Mouse (Mus musculus): ENCODE measurements at regions not wholly inside any gene's neighbourhood (a gene's known extent, or its start where the extent isn't known, plus 50 kb on each side); places are given as distances from the start of the nearest gene placed in this dataset.

DNA sequence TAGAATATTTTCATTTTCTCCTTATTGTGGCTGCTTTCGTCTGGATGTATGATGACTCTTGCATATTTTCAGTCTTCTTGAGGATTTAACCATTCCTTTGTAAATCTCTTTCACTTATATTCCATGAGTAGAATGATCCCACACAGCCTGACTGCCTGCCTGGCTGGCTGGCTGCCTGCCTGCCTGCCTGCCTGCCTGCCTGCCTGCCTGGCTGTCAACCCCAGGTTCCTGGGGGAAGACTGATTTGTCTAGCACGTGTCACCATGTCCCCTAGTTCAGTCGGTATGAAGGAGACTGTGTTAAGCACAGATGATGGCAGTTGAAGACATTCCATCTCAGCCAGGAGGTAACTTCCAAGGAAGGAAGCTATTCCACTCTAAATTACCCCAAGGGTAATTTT lies 370.8 kb downstream of the Nkx6-1 start:
- DNase-seq (ENCODE audit: inconsistent ontology term) = no peak

DNA sequence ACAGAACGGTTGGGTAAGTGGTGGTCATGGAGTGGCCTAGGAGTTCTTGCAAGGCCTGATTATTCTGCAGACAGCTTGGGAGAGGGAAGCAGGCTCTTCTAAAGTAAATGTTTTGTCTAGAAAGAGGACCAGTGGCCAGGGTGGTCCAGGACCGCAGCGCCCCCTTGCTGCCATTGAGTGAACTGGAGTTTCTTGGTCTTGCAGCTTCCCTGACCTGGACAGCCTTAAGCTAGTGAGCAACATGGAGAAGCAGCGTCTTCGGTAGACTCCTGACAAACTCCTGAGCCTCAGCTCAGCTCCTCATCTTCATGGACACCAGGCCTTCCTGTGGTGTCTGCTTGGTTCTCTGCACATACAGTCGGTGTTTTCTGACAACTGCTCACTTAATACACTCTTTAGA lies 376.4 kb downstream of the Nkx6-1 start:
- DNase-seq (ENCODE audit: inconsistent ontology term) = no peak

DNA sequence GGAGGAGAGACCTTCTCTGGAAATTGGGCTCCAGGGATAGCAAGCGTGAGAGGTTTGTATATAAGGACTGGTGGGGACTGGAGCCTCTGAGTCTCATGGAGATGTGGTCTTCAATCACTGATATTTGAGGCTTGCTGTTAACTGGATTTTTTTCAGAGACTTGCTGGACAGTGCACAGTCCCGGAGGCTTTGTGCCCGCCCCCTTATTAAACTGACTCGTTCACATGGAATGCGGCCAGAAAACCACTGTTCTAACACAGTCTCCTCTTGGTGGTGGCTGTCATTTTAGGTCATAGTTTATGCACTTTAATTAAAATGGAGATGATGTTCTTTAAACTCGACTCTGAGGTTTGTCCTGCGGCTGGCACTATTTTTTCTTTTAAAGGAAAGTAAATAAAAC lies 378.9 kb downstream of the Nkx6-1 start:
- peak; percentile 60 for DNase-seq (ENCODE audit: inconsistent ontology term)

DNA sequence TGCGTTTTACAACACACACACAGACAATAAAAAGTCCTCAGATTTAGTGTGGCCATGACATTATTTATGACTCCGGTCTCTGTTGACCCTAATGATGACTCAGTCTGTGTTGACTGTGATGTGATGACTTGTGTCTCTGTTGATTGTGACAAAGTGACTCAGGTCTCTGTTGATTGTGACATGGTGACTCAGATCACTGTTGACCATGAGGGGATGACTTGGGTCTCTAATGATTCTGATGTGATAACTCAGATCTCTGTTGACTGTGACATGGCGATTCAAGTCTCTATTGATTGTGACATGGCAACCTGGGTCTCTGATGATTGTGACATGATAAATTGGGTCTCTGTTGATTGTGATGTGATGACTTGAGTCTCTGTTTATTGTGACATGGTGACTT lies 405.0 kb downstream of the Gpat3 start:
- DNase-seq (ENCODE audit: inconsistent ontology term) = peak; percentile 7

DNA sequence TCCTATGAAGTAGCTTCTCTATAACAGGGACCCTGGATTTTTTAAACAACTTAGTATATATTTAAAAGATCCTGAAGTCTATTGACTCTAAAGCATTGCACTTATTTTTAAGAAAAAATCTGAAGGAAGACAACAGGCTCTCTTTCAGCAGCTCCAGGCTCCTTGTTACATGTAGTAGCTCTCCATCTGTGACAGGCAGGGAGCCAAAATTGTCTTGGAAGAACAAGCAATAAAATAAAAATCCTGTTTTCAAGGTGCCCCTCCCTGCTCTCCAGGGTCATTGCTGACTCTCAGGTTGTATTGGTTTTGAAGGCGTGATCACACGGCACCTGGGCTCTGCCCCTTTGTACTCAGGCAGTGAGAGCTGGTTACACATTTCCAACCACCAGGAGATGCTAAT lies 397.1 kb downstream of the Gpat3 start:
- DNase-seq (ENCODE audit: inconsistent ontology term) = no peak

DNA sequence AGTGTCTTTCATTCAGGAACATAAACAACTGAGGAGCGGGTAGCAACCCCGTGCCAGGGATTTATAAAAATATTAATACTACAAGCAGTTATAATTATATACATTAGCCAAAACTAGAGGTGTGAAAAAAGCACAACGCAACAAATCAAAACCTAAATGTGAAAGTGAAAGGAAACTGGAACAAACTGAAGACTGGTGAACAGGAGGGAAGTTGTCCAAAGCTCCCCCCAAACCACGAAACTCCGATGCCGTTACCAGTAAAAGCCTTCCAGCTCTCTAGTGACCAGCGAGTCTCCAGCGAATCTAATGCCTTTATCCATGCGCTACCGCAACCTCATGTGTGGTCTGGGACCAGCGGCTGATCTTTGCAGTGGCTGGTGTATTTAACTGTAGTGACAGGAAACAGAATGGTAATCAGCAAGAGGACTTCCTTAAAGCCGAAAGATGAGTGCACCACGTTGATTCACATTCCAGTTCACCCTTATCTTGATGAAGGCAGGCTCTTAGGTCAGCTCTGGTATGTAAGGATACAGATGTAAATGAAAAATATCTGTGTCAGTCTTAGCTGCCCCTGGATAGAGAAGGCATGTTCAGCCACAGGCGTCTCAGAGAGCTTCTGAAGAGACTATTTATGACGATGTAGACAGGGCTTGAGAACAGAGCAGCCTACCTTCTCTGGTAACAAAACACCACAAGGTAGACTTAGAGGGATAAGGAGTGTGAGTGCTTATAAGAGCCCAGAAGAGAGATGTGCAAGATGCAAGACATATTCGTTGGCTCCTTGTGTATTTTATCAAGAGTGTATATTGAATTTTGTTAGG lies 394.0 kb downstream of the Gpat3 start:
- DNase-seq (ENCODE audit: inconsistent ontology term) = no peak

DNA sequence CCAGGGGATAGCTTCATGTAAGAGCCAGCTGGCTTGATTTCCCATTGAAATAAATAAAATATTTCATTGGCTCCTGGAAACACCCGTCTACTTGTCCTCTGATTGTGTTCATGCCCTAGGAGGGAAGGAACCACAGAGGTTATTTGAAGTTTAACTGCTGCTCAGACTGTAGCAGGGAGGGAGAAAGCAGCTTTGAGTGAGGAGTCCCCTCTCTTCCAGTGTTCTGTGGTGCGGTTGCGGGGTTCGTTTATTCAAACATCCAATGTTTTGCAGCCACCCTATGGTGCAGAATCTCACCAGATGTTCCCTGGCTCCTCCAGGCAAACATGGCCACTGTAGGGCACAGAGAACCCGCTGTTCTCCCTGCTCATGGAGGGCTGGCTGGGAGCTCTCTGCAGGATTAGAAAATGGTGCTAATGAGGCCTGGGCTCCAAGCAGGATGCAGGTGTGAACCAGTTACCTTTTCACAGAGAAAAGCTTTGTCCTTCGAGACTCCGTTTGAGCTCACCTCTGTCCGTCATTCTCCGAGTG lies 390.7 kb downstream of the Gpat3 start:
- DNase-seq (ENCODE audit: inconsistent ontology term) = no peak

DNA sequence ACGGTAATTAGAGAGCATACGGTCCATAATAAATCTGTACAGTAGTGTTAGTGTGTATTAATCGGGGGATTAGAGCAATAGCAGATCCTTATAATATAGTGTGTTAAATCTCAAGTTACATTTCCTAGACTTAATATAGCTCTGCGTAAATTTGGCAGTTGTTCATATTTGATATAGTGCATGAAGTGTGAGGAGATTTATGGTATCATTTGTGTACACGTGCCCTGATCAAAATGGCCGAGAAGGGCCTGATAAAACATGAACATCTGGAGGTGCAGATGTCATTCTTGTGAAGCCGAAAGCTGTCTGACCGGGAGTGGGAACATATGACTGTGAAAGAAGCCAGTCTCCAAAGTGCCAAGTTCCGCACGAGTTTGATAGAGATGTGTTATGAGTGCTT lies 376.9 kb downstream of the Gpat3 start:
- no peak for DNase-seq (ENCODE audit: inconsistent ontology term)

DNA sequence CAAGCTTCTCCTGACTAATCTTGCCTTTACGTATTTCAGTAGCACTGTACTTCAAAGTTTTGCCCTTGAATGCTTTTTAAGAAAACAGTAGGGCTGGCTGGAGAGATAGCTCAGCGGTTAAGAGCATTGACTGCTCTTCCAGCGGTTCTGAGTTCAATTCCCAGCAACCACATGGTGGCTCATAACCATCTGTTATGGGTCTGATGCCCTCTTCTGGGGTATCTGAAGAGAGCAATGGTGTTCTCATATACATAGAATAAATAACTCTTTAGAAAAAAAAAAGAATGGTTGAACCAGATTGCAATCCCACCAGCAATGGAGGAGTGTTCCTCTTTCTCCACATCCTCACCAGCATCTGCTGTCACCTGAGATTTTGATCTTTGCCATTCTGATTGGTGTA lies 372.6 kb downstream of the Gpat3 start:
- no peak for DNase-seq (ENCODE audit: inconsistent ontology term)

DNA sequence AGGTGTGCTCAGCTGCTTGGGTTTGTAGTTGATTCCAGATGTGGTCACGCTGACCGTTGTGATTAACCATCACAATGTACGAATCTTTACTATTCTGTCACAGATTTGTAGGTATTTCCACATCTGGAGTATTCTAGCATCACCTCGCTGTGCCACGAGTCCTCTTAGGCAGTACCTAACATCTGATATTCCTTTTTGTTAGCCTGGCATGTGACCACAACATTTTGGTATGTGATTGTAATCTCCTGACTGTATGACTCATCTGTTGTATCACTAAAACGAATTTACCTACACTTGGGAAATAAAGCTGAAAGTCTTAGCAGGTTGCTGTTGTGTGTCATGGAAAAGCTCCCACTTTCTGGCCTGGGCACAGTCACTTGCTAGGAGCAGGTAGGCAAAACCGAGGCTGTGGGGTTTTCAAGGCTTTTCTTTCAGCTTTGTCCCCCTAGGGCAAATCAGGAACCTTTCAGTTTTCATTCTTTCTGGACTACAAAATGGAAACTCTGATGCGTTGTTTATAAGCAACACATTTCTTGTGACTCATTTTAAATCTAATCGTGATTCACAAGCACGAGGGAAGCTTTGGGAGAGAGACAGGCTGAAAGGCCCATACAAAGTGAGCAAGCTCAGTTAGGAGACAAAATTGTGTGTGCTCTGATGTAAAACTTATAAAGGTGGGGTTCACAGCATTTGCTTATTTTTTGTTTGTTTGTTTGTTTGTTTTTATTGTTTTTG lies 371.5 kb downstream of the Gpat3 start:
- peak; percentile 22 for DNase-seq (ENCODE audit: inconsistent ontology term)

DNA sequence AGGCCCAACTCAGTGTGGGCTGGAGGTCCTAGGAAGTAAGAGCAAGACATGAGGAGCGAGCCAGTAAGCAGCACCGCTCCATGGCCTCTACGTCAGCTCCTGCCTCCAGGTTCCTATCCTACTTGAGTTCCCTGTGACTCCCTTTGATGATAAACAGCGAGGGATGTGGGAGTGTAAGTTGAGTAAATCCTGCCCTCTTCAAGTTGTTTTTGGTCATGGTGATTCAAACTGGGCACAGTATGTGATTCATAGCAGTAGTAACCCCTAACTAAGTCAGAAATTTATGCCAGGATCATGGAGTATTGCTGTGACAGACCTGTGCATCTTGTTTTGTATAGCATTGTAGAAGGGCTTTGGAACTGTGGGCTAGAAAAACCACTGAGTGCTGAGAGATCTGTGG lies 366.5 kb downstream of the Gpat3 start:
- DNase-seq (ENCODE audit: inconsistent ontology term) = no peak

DNA sequence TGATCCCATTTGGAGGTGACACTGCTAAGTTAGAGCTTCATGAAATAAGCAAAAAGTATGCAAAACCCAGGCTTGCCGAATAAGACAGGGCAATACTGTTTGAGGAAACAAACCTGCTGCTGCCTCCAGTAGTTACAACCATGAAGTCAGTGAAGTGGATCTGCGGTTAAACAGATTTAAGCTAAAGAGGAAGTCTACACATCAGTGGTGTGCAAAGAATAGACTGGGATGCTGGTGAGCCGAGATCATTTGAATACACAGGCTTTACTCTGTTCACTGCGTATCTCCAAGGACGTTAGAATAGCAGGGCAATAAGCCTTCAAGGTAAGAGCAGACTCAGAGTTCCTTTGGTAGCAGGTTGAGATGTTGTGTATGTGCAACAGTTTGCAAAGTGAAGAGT lies 362.6 kb downstream of the Gpat3 start:
- DNase-seq (ENCODE audit: inconsistent ontology term) = no peak

DNA sequence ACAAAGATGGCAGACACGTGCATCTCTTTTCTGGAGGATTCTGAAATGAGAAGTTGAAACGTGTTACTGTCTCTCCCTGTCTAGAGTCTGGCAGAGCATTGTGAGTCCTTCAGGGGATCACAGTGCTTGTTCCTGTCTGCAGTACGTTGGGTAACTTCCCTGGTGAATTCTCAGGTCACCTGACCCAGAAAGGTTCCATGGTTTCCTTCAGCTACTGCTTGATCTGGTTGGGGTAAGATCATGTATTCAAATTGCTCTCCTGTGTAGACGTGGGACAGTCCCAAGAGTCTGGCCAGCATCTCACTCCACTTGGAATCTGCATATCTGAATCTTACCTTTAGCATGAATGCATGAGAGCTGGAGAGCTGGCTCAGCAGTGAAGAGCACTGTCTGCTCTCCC lies 350.0 kb downstream of the Gpat3 start:
- DNase-seq (ENCODE audit: inconsistent ontology term) = no peak

DNA sequence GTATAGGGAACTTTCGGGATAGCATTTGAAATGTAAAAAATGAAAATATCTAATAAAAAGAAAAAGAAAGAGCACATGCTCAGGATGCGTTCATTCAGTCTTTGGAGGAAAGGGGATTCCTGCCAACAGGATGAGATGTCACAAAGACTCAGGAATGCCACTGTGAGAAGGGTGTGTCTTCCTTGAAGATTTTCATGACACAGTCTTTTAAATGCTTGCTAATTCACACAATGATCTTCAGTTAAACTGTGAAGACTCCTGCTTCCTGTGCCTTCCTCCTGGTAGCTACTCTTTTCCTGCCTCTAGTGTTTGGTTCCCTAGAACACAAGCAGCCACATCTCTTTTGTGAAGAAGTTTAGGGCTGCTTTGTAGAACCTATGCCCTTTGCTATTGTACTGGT lies 345.5 kb downstream of the Gpat3 start:
- DNase-seq (ENCODE audit: inconsistent ontology term) = no peak

DNA sequence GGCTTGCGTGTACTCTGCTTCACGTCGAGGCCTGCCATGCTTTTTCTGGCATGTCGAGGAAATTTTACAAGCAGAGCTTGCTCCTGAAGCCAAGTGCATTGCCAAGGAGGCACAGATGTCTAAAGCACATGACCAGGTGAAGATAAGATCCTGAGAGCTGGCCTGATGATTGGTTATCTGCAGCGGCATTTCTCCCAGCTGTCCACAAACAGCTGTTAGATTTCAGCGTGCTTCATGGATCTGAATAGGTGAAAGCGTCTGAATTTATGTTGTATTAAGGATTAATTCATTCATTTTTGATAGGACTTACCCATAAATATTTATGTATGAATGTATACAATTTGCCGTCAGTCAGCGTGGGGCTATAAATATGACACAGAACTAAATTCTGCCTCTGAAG lies 327.7 kb downstream of the Gpat3 start:
- DNase-seq (ENCODE audit: inconsistent ontology term) = no peak

DNA sequence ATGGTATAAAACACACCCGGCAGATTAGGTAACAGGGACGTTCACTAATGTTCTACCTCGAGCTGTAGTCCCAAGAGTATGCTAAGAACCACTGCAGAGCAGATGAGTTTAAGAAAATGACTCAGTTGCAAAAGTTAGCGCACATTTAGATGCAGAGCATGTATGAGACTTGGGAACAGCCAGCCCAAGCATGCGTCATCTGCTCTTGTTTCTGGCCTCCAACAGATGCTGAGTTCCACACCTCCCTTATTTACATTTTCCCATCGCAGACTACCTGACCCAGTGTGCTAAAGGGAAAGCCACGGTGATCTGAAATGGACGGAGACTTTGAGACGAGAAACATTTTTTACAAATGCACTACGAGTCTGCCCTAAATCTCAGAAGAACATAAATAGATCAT lies 327.3 kb downstream of the Gpat3 start:
- no peak for DNase-seq (ENCODE audit: inconsistent ontology term)

DNA sequence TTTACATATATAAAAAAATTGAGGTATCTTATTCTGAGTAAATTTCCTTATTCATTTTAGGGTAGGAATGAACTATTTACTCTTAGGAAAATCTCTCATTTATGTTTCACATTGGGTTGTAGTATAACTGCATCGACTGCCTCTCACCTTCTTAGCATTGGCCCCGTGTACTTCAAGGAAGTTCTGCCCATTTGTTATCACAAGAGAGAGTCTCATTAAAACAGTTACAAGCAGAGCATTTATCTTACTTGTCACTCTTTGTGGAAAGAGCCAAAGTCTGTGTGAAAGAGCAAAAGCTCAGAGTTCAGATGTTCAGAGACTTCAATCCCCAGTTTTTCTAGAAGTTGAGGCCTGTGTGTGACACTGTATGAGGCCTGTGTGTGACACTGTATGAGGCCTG lies 323.6 kb downstream of the Gpat3 start:
- DNase-seq (ENCODE audit: inconsistent ontology term) = no peak

DNA sequence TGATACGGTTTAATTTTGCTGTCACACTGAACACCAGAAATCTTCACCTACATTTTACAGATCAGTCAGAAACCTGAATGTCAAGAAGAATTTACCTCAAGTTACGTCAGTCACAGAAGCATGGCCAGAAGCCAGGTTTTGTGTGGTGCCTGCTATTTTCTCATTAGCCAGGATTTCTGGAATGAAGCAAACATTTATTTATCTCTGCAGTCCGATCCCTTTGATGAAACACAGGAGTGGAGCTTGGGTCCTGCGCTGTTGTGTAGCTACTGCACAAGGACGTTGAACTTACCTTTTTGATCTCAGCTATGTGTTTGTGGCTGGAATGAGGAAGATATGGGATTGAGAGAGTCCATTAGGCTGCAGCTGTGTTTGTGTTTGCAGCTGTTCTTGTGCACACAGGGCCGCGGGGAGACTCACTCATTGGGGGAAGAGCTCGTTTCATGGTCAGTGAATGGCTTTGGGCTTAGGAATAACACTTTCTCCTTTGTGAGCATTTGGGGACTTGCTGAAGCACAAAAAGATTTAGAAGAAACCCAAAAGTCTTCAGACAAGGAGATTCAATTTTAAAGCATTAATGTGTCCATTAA lies 318.2 kb downstream of the Gpat3 start:
- DNase-seq (ENCODE audit: inconsistent ontology term) = peak; percentile 75

DNA sequence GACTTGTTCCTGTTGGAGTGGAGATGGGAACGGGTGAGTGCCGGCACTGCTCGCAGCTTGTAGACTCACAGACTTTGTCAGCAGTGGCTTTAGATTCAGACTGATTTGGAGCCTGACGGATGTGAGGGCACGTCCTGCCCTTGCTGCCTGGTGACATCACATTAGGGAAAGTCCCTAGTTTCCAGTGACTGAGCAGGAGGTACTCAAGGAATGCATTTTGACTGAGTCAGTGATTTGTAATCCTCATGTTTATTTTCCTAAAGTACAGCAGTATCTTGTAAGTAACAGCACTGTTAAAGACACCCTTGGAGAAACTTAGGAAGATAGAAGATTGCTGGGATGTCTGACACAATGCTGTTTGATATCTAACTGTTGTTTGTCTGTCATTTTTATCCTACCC lies 317.6 kb downstream of the Gpat3 start:
- peak; percentile 90 for DNase-seq (ENCODE audit: inconsistent ontology term)

DNA sequence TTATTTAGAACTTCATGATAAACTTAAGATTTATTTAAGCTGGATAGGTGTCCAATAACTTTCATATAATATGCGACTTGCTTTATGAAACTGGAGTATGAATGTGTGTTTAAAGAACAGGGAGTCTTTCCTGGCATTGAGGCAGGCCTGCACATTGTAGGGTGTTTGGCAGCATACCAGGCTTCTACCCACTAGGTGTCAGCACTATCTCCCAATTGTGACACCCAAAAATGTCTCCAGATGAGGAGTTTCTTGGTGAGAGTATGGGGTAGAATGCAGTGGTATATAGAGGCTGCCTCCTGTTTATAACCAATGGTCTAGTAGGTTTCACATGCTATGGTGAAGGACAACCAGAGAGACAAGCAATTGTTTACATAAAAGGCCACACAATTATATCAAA lies 311.9 kb downstream of the Gpat3 start:
- no peak for DNase-seq (ENCODE audit: inconsistent ontology term)

DNA sequence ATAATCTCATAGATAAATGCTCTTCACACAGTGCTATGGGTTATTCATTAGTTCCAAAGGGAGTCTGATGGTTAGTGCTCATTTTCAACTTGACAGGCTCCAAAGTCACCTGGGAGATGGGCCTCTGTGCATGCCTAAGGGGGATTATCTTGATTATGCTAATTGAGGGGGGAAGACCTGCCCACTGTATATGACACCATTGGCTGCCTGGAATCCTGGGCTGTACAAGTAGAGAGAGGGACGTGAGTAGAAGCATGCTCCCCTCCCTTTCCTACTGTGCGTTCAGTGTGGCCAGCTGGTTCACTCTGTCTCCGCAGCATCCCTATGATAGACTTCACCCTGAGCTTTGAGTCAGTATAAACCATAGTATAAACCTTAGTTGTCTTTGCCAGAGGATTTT lies 300.8 kb downstream of the Gpat3 start:
- no peak for DNase-seq (ENCODE audit: inconsistent ontology term)

DNA sequence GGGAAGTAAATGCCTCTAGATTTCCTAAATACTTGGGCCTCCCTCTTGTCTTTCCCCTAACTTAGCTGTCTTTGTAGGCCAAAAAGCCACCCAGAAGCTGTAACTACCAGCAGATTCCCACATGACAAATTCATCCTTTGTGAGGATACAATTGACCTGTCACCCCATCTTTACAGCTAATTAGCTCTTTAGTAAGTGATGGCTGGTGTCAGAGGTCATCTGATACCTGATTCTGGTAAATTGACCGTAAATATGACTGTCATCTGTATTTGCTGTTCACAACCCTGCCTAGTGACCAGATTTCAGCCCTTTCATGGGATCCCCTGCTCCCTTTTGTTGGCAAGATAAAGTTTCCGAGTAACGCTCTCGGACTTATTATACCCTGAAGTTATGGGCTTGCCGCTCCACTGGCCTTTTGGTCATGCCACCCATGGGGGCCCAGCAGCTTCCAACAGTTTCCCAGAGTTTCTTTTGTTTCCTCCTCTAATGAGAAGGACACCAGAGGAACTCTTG lies 279.5 kb downstream of the Gpat3 start:
- peak; percentile 21 for DNase-seq (ENCODE audit: inconsistent ontology term)

DNA sequence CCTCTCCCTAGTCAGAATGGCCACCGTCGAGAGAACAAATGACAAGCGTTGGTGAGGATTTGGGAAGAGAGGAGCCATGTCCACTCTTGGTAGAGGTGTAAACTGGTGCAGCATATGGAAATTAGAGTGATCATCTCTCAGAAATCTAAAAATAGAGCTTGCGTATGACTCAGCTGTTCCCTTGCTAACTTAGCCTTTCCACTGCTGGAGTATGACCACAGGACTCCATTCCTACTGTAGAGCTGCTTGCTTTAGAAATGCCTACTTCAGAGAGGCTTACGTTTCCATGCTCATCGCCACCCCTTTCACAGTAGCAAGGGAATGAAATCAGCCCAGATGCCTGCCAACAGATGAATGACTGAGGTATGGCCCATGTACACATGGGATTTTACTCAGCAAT lies 277.4 kb downstream of the Gpat3 start:
- no peak for DNase-seq (ENCODE audit: inconsistent ontology term)

All from Muller cell, postnatal 12 days (primary cell).